Mouse (Mus musculus) bone marrow macrophage, adult 2 months (primary cell): Measurements from ENCODE around the gene Unc5cl.

Source experiments
- CTCF ChIP-seq: IDR thresholded peaks from 2 replicates; pipeline ENCODE4 v1.5.1; 2012; ENCODE audit warnings: low read depth, mild to moderate bottlenecking, low read length, moderate library complexity
- POLR2A ChIP-seq: IDR thresholded peaks from 2 replicates; pipeline ENCODE4 v1.6.1; 2012; ENCODE audit warnings: mild to moderate bottlenecking, low read depth, low read length, borderline replicate concordance

- no peak for TF ChIP-seq CTCF
- no peak for TF ChIP-seq POLR2A
These were observed 65.7 kb downstream of the Unc5cl start for GRCm38 (mm10) chr17:48520352-48520751.
